Mouse (Mus musculus): ENCODE results near the gene Msto1. TPM values are rescaled to one million over a fixed set of nuclear protein-coding genes. Genes with fewer than 3 reads are reported as not detected.
"Not testable (repeated sequence)": the region's sequence is repeated elsewhere in the genome, so short reads cannot be mapped to it uniquely, and the experiment has no call there.

The Msto1 gene
- total RNA-seq, 2 experiments from 2014 or later: 28.5 to 29.9 TPM

DNA sequence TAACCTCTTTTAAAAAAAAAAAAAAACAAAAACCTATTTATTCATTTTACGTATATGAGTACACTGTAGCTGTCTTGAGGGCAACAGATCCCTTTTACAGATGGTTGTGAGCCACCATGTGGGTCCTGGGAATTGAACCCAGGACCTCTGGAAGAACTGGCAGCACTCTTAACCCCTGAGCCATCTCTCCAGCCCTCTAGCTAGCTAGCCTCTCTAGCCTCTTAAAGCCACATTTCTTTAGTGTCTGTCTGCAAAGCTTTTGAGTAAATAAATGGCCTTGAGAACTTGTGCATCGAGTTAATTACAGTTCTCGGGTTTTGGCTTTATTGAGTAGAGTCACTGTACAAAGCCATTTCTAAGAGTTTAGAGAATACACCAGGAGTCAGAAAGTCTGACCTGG, 9.0 kb downstream of the Msto1 start:
- no peak for DNase-seq

DNA sequence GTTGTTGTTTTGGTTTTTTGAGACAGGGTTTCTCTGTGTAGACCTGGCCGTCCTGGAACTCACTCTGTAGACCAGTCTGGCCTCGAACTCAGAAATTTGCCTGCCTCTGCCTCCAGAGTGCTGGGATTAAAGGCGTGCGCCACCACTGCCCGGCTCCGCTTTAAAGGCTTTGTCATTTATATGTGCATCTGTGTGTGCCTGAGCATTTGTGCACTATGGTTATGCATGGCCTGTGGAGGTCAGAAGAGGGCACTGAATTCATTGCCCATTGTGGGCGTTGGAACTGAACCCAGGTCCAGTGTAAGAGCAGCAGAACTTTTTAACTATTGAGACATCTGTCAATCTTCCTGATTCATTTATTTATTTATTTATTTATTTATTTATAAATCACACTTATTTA, 20.8 kb downstream of the Msto1 start:
- not testable (repeated sequence) for DNase-seq

DNA sequence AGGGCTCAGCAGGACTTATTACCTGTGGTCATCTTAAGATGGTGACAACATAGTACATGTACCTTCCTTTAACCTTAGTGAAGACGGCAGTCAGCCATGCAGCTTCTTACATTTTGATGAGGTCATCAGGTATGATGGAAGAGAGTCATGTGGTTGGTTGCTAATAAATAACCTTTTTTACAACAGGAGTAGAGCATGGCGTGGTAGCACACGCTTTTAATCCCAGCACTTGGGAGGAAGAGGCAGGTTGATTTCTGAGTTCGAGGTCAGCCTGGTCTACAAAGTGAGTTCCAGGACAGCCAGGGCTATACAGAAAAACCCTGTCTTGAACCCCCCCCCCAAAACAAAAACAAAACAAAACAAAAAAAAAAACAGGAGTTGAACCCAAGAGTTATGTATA, 31.3 kb downstream of the Msto1 start:
- DNase-seq: not testable (repeated sequence)

DNA sequence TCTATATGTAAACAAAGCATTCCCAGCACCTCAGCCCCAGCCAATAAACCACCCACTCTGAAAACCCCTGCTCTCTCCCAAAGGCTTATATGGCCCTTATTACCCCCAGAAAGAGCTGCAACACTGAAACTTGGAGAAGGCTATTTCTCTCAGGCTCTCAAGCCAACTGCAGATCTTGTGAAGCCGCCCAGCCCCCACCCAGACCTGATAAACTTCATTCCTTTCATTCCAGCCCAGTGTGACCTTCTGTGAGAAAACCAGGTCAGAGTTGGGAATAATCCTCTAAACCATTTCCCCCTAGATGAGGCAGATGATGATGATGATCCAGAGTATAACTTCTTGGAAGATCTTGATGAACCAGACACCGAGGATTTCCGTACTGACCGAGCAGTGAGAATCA, 45.4 kb downstream of the Msto1 start:
- not testable (repeated sequence) for DNase-seq

DNA sequence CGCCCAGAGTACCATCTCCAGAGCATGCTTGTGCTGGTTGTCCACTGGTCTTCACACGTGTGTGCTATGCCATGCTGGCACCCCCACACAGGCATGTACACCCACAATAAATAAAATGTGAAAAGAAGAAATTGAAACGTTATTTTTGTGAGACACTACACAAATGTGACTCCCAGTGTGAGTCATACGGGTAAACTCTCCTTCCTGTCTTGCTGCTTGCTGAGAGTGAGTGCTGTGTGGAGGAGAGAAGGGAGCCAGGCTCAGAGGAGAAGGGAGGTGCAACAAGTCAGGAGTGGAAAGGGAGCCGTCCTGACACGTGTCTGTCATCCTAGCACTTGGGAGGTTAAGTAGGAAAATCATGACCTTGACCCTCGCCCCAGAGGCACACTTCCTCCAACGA, 46.6 kb downstream of the Msto1 start:
- not testable (repeated sequence) for DNase-seq

DNA sequence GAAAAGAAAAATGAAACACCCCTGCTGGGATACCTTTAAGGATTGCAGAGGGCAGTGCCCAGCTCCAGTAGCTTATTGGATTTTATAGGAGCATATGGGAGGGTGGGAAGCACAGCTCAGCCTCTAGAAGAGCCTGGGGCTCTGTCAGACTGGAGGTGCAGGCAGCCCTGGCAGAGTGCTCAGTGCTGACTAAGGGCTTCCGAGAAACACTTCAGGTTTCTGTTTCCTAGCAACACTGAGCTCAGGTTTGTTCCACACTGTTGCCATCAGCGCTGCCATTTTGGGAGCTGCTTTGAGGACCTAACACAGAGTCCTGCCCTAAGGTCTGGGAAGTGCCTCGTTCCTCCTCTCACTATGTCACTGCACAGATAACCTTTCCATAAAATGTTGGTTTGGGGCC, 47.1 kb downstream of the Msto1 start:
- DNase-seq: not testable (repeated sequence)

DNA sequence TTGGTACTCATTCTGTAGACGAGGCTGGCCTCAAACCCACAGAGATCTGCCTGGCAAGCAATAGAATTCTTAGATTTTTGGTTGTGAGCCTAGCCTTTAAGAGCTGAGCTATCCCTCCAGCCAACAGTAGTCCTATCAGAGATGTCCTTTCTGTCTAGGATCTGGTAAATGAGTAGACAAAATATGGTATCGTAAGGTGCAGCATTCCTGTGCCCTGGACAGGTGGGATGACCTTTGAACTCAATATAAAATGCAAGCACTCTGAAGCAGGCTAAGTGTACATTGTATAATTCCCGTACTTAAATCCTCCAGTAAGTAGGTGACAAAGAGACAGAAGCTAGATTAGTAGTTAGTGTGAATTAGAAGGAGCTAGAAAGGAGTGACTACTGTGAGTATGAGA, 51.7 kb downstream of the Msto1 start:
- no peak for DNase-seq

DNA sequence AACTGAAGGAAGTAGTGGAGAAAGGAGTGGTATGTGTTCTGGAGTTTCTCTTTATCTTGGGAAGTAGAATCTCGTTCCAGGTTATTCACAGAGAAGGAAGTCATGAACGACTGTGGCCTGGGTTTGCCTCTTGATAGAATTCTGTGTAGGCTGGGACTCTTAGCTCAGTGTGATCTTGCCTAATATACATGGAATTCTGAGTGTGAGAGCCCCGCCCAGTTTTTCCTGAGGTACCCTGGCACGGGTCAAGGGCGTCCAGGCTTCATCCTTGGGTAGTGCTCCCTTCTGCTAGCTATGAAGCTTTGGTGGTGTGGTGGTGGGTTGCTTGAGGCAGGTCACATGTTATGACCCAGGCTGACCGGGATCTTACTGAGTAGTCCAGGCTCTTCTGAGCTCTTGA, 58.0 kb downstream of the Msto1 start:
- DNase-seq: no peak

Other genes starting within 250 kb of the Msto1 start
- gene Khdc4, start 228.2 kb downstream of the Msto1 start, total RNA-seq (2021): 10 to 100 TPM; 44.9 to 49.2 TPM
- gene Rit1, start 197.2 kb downstream of the Msto1 start, total RNA-seq (2021): 10 to 100 TPM; 43.4 to 48.0 TPM
- 1 to 10 TPM; 5.0 to 7.1 TPM for gene Syt11, start 138.8 kb downstream of the Msto1 start, total RNA-seq (2021)
- 10 to 100 TPM; 28.0 to 31.7 TPM for gene Gon4l, start 78.8 kb downstream of the Msto1 start, total RNA-seq (2021)
- 10 to 100 TPM; 42.0 to 46.8 TPM for gene Ash1l, start 36.6 kb upstream of the Msto1 start, total RNA-seq (2021)
- gene Dap3, start 37.2 kb upstream of the Msto1 start, total RNA-seq (2021): 100 to 1,000 TPM; 102 to 114 TPM
- gene Rusc1, start 179.3 kb upstream of the Msto1 start, total RNA-seq (2021): 10 to 100 TPM; 12.3 to 12.5 TPM
- gene Gm43738, start 187.1 kb upstream of the Msto1 start, total RNA-seq (2021): not detected
- gene Fdps, start 188.0 kb upstream of the Msto1 start, total RNA-seq (2021): 10 to 100 TPM; 54.5 to 58.7 TPM
- not detected for gene Pklr, start 222.1 kb upstream of the Msto1 start, total RNA-seq (2021)
- gene Hcn3, start 246.2 kb upstream of the Msto1 start, total RNA-seq (2021): 1 to 10 TPM in 1 of 2 experiments, under 1 TPM in 1; 0.86 to 1.1 TPM